Mouse (Mus musculus) G1E (cell line): Measurements from ENCODE around the gene Fbxo46. TPM values are rescaled to one million over a fixed set of nuclear protein-coding genes. Genes with fewer than 3 reads are reported as not detected.

Experiments used
- ATAC-seq: 2 replicates; pipeline ENCODE4 v1.8.0; 2016; ENCODE audit warnings: mild to moderate bottlenecking; ENCODE audit not compliant: insufficient number of reproducible peaks, poor library complexity, low FRiP score, severe bottlenecking; ENCODE audit errors: extremely low read depth
- DNase-seq: peaks from one replicate; pipeline ENCODE4 v3.0.0; 2012; ENCODE audit warnings: low spot score
- H3K27me3 ChIP-seq: 2 replicates; pipeline ENCODE4 v1.6.1; 2012; ENCODE audit warnings: mild to moderate bottlenecking, low read length, inconsistent platforms; ENCODE audit not compliant: insufficient read depth
- H3K36me3 ChIP-seq: replicated peaks from 2 replicates; pipeline ENCODE3; 2012; ENCODE audit warnings: mild to moderate bottlenecking, inconsistent platforms
- H3K4me1 ChIP-seq: 2 replicates; pipeline ENCODE4 v1.6.1; 2012; ENCODE audit warnings: low read depth, low read length, inconsistent platforms, mixed read lengths; ENCODE audit not compliant: insufficient read depth
- H3K4me3 ChIP-seq: 2 replicates; pipeline ENCODE4 v1.5.1; 2012; ENCODE audit warnings: low read depth, mild to moderate bottlenecking, inconsistent platforms, low read length, moderate library complexity, mixed read lengths
- H3K9me3 ChIP-seq: replicated peaks from 2 replicates; pipeline ENCODE4 v1.6.1; 2012; ENCODE audit warnings: inconsistent platforms
- POLR2AphosphoS5 ChIP-seq: IDR thresholded peaks from 2 replicates; pipeline ENCODE4 v1.6.1; 2012; ENCODE audit warnings: low read depth, low read length, inconsistent platforms; ENCODE audit not compliant: insufficient replicate concordance
- polyA plus RNA-seq: library from polyadenylated mRNA; stranded (reverse); fragments of >175 nt; gene quantifications from 2 replicates; pipeline ENCODE4 v1.2.3, GENCODE M21; 2012
- total RNA-seq, 2 experiments: library from RNA; stranded (forward) in 1 of 2; stranded (reverse) in 1 of 2; fragments of 200-1000 nt in 1 of 2; fragments of >200 nt in 1 of 2; fragmentation: Nextera tagmentation in 1 of 2; gene quantifications; 2 replicates each; pipeline ENCODE4 v1.2.3; 2014 to 2017

Gene Fbxo46
- total and polyA plus RNA-seq, 3 experiments, result 3.3 to 27.8 (median 7.2) TPM

- H3K9me3 ChIP-seq, result no peaks in the 10 kb centered on the region
- no peaks in the 10 kb centered on the region for H3K27me3 ChIP-seq
- H3K36me3 ChIP-seq, result peaks cover 54% of the 10 kb centered on the region
- H3K4me1 ChIP-seq, result peaks cover 39% of the 10 kb centered on the region
- H3K4me3 ChIP-seq, result no peak overlapping the region; the same call in 1 of the 2 replicates
- ATAC-seq, result no peak
- TF ChIP-seq POLR2AphosphoS5, result no peak
- no peak for DNase-seq
Measured at GRCm38 (mm10) chr7:19184758-19185157, 65.1 kb downstream of the Fbxo46 start.

Other genes with a start within 250 kb of the Fbxo46 start
Only the 20 nearest of the 26 such genes appear.
- not detected in 2 replicates for gene Nanos2, start 132.5 kb upstream of the Fbxo46 start, total RNA-seq (2014; fragmentation: Nextera tagmentation)
- gene Nanos2, start 132.5 kb upstream of the Fbxo46 start, total RNA-seq (2017), result 0.12 and 0.16 TPM in 2 replicates
- not detected in 2 replicates for gene Nanos2, start 132.5 kb upstream of the Fbxo46 start, polyA plus RNA-seq
- gene Mypop, start 128.6 kb upstream of the Fbxo46 start, total RNA-seq (2014; fragmentation: Nextera tagmentation), result 2.4 and 3.9 TPM in 2 replicates
- 2.0 and 4.1 TPM in 2 replicates for gene Mypop, start 128.6 kb upstream of the Fbxo46 start, total RNA-seq (2017)
- gene Mypop, start 128.6 kb upstream of the Fbxo46 start, polyA plus RNA-seq, result 15.8 and 20.5 TPM in 2 replicates
- gene Irf2bp1, start 115.8 kb upstream of the Fbxo46 start, total RNA-seq (2014; fragmentation: Nextera tagmentation), result 34.1 and 34.9 TPM in 2 replicates
- gene Irf2bp1, start 115.8 kb upstream of the Fbxo46 start, total RNA-seq (2017), result 13.4 TPM in 2 replicates
- 105 and 139 TPM in 2 replicates for gene Irf2bp1, start 115.8 kb upstream of the Fbxo46 start, polyA plus RNA-seq
- not detected in 2 replicates for gene Foxa3, start 96.3 kb upstream of the Fbxo46 start, total RNA-seq (2014; fragmentation: Nextera tagmentation)
- not detected in 2 replicates for gene Foxa3, start 96.3 kb upstream of the Fbxo46 start, total RNA-seq (2017)
- 0.03 TPM in 1 of 2 replicates, not detected in the other for gene Foxa3, start 96.3 kb upstream of the Fbxo46 start, polyA plus RNA-seq
- gene Sympk, start 95.5 kb upstream of the Fbxo46 start, total RNA-seq (2014; fragmentation: Nextera tagmentation), result 119 and 149 TPM in 2 replicates
- gene Sympk, start 95.5 kb upstream of the Fbxo46 start, total RNA-seq (2017), result 47.6 and 48.1 TPM in 2 replicates
- 257 and 260 TPM in 2 replicates for gene Sympk, start 95.5 kb upstream of the Fbxo46 start, polyA plus RNA-seq
- not detected in 2 replicates for gene Rsph6a, start 65.2 kb upstream of the Fbxo46 start, total RNA-seq (2014; fragmentation: Nextera tagmentation)
- gene Rsph6a, start 65.2 kb upstream of the Fbxo46 start, total RNA-seq (2017), result 0.33 and 0.76 TPM in 2 replicates
- 0.16 and 0.23 TPM in 2 replicates for gene Rsph6a, start 65.2 kb upstream of the Fbxo46 start, polyA plus RNA-seq
- gene Dmwd, start 43.6 kb upstream of the Fbxo46 start, total RNA-seq (2014; fragmentation: Nextera tagmentation), result 36.2 and 50.6 TPM in 2 replicates
- 22.4 and 23.6 TPM in 2 replicates for gene Dmwd, start 43.6 kb upstream of the Fbxo46 start, total RNA-seq (2017)
- gene Dmwd, start 43.6 kb upstream of the Fbxo46 start, polyA plus RNA-seq, result 141 and 150 TPM in 2 replicates
- 17.1 and 27.5 TPM in 2 replicates for gene Dmpk, start 36.0 kb upstream of the Fbxo46 start, total RNA-seq (2014; fragmentation: Nextera tagmentation)
- 7.3 and 8.0 TPM in 2 replicates for gene Dmpk, start 36.0 kb upstream of the Fbxo46 start, total RNA-seq (2017)
- gene Dmpk, start 36.0 kb upstream of the Fbxo46 start, polyA plus RNA-seq, result 78.7 and 82.1 TPM in 2 replicates
- gene Six5, start 25.3 kb upstream of the Fbxo46 start, total RNA-seq (2014; fragmentation: Nextera tagmentation), result 1.8 and 3.8 TPM in 2 replicates
- gene Six5, start 25.3 kb upstream of the Fbxo46 start, total RNA-seq (2017), result 2.6 and 3.6 TPM in 2 replicates
- 9.2 and 9.9 TPM in 2 replicates for gene Six5, start 25.3 kb upstream of the Fbxo46 start, polyA plus RNA-seq
- gene Gm4969, start 1.5 kb upstream of the Fbxo46 start, total RNA-seq (2014; fragmentation: Nextera tagmentation), result 0.39 TPM in 1 of 2 replicates, not detected in the other
- 0.05 TPM in 1 of 2 replicates, not detected in the other for gene Gm4969, start 1.5 kb upstream of the Fbxo46 start, total RNA-seq (2017)
- gene Gm4969, start 1.5 kb upstream of the Fbxo46 start, polyA plus RNA-seq, result 0.01 TPM in 1 of 2 replicates, not detected in the other
- gene Qpctl, start 29.4 kb downstream of the Fbxo46 start, total RNA-seq (2014; fragmentation: Nextera tagmentation), result 5.1 and 5.9 TPM in 2 replicates
- 2.6 and 3.0 TPM in 2 replicates for gene Qpctl, start 29.4 kb downstream of the Fbxo46 start, total RNA-seq (2017)
- 6.2 and 6.7 TPM in 2 replicates for gene Qpctl, start 29.4 kb downstream of the Fbxo46 start, polyA plus RNA-seq
- 19.5 and 25.5 TPM in 2 replicates for gene Snrpd2, start 29.9 kb downstream of the Fbxo46 start, total RNA-seq (2014; fragmentation: Nextera tagmentation)
- gene Snrpd2, start 29.9 kb downstream of the Fbxo46 start, total RNA-seq (2017), result 75.1 and 92.3 TPM in 2 replicates
- gene Snrpd2, start 29.9 kb downstream of the Fbxo46 start, polyA plus RNA-seq, result 73.1 and 75.0 TPM in 2 replicates
- gene Gipr, start 46.3 kb downstream of the Fbxo46 start, total RNA-seq (2014; fragmentation: Nextera tagmentation), result 7.0 and 10.7 TPM in 2 replicates
- 6.5 and 6.8 TPM in 2 replicates for gene Gipr, start 46.3 kb downstream of the Fbxo46 start, total RNA-seq (2017)
- gene Gipr, start 46.3 kb downstream of the Fbxo46 start, polyA plus RNA-seq, result 7.1 and 7.7 TPM in 2 replicates
- gene Eml2, start 56.6 kb downstream of the Fbxo46 start, total RNA-seq (2014; fragmentation: Nextera tagmentation), result 13.6 and 19.0 TPM in 2 replicates
- gene Eml2, start 56.6 kb downstream of the Fbxo46 start, total RNA-seq (2017), result 14.3 and 15.1 TPM in 2 replicates
- gene Eml2, start 56.6 kb downstream of the Fbxo46 start, polyA plus RNA-seq, result 25.4 and 27.2 TPM in 2 replicates
- 0.30 TPM in 1 of 2 replicates, not detected in the other for gene Gpr4, start 92.7 kb downstream of the Fbxo46 start, total RNA-seq (2014; fragmentation: Nextera tagmentation)
- gene Gpr4, start 92.7 kb downstream of the Fbxo46 start, total RNA-seq (2017), result 0.11 and 0.12 TPM in 2 replicates
- 0.06 and 0.16 TPM in 2 replicates for gene Gpr4, start 92.7 kb downstream of the Fbxo46 start, polyA plus RNA-seq
- 13.8 and 14.2 TPM in 2 replicates for gene Opa3, start 108.5 kb downstream of the Fbxo46 start, total RNA-seq (2014; fragmentation: Nextera tagmentation)
- 14.8 and 15.2 TPM in 2 replicates for gene Opa3, start 108.5 kb downstream of the Fbxo46 start, total RNA-seq (2017)
- 7.7 and 8.4 TPM in 2 replicates for gene Opa3, start 108.5 kb downstream of the Fbxo46 start, polyA plus RNA-seq
- gene Vasp, start 152.0 kb downstream of the Fbxo46 start, total RNA-seq (2014; fragmentation: Nextera tagmentation), result 146 and 171 TPM in 2 replicates
- 239 and 292 TPM in 2 replicates for gene Vasp, start 152.0 kb downstream of the Fbxo46 start, total RNA-seq (2017)
- 560 and 712 TPM in 2 replicates for gene Vasp, start 152.0 kb downstream of the Fbxo46 start, polyA plus RNA-seq
- gene Ppm1n, start 160.2 kb downstream of the Fbxo46 start, total RNA-seq (2014; fragmentation: Nextera tagmentation), result not detected in 2 replicates
- not detected in 2 replicates for gene Ppm1n, start 160.2 kb downstream of the Fbxo46 start, total RNA-seq (2017)
- gene Ppm1n, start 160.2 kb downstream of the Fbxo46 start, polyA plus RNA-seq, result not detected in 2 replicates
- gene Rtn2, start 162.8 kb downstream of the Fbxo46 start, total RNA-seq (2014; fragmentation: Nextera tagmentation), result 0.73 and 0.98 TPM in 2 replicates
- 0.06 and 0.11 TPM in 2 replicates for gene Rtn2, start 162.8 kb downstream of the Fbxo46 start, total RNA-seq (2017)
- gene Rtn2, start 162.8 kb downstream of the Fbxo46 start, polyA plus RNA-seq, result 0.94 and 0.96 TPM in 2 replicates
- gene Fosb, start 190.2 kb downstream of the Fbxo46 start, total RNA-seq (2014; fragmentation: Nextera tagmentation), result 0.19 TPM in 1 of 2 replicates, not detected in the other
- gene Fosb, start 190.2 kb downstream of the Fbxo46 start, total RNA-seq (2017), result 0.29 and 0.38 TPM in 2 replicates
- 0.50 and 0.61 TPM in 2 replicates for gene Fosb, start 190.2 kb downstream of the Fbxo46 start, polyA plus RNA-seq